Mouse (Mus musculus) heart, adult 18-20 months (tissue): ENCODE measurements around the gene Olfr1505. TPM values are rescaled to one million over a fixed set of nuclear protein-coding genes. Genes with fewer than 3 reads are reported as not detected.

ENCODE experiments used
- DNase-seq, 2 experiments: peaks; one replicate each; pipeline ENCODE4 v3.0.0; 2021 to 2022; ENCODE audit warnings: mixed read lengths in 1 of 2
- long read RNA-seq, 2 experiments: library from polyadenylated mRNA; stranded (forward); transcript quantifications; one replicate each; pipeline ENCODE4 v2.0.0; 2021
- total RNA-seq, 2 experiments: library from RNA; stranded (reverse); gene quantifications; 2 replicates each; pipeline ENCODE4 v1.2.3; 2021

The Olfr1505 gene
- total RNA-seq: not detected
- long read RNA-seq, experiment 1: 0 reads
- long read RNA-seq, experiment 2: 0 reads

DNA sequence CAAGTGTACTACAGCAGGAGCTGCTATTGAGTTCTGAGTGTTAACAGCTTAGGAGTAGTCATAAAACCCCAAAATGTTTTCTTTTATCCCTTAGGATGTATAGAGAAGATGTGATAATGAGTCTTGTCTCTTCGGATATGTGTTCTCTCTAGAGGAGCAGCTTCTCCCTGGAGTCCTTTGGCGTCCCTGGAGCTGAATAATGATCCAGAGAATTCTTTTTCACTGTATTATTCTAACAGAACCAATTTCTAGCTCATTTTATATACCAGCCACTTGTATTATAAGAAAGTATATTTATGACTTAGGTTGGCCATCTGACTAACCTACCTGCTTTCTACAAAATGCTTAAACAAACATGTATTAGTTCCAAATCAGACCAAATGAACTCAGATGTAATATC, at the start of gene Olfr1505:
Gene Olfr1505, plus strand, starts transcription at position 301 of the 400 bp plus-strand sequence.
- DNase-seq: no peak

DNA sequence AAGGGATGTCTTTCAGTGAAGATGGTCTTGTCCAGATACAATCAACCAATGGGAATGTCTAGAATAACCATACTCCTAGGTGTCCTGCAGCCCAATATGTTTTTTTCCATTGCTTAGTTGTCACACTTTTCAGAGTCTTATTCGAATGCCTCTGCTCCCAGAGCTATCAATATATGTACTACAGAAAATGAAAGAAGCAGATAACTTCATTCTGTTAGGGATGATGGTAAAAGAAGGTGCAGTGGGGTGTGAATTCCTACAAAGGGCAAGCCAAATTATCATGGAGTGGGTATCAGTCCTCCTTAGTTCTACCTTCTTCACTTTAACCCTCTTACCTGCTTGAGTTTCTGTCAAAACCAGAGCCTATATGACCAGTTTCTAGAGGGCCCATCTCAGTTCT, 15.5 kb upstream of the Olfr1505 start, which contains the start of gene Olfr1504:
Gene Olfr1504, minus strand, starts transcription at position 101 of the 400 bp plus-strand sequence.
- no peak for DNase-seq

Other genes with a start within 250 kb of the Olfr1505 start
- gene Olfr1491, start 216.3 kb upstream of the Olfr1505 start, total RNA-seq: not detected
- not detected for gene Olfr1493-ps1, start 190.3 kb upstream of the Olfr1505 start, total RNA-seq
- gene Olfr1494, start 173.8 kb upstream of the Olfr1505 start, total RNA-seq: not detected
- gene Olfr1495, start 148.9 kb upstream of the Olfr1505 start, total RNA-seq: not detected
- gene Olfr1496, start 135.7 kb upstream of the Olfr1505 start, total RNA-seq: not detected
- not detected for gene Olfr1497, start 115.3 kb upstream of the Olfr1505 start, total RNA-seq
- gene Olfr1499, start 94.1 kb upstream of the Olfr1505 start, total RNA-seq: not detected
- gene Olfr1500, start 83.0 kb upstream of the Olfr1505 start, total RNA-seq: not detected
- not detected for gene Olfr1501, start 62.8 kb upstream of the Olfr1505 start, total RNA-seq
- not detected for gene Olfr1502, start 51.7 kb upstream of the Olfr1505 start, total RNA-seq
- not detected for gene Olfr1504, start 15.6 kb upstream of the Olfr1505 start, total RNA-seq